Mouse (Mus musculus) ES-E14 (cell line): ENCODE measurements at regions not wholly inside any gene's neighbourhood (a gene's known extent, or its start where the extent isn't known, plus 50 kb on each side); places are given as distances from the start of the nearest gene placed in this dataset.

ENCODE experiments used
- HCFC1 ChIP-seq: IDR thresholded peaks from 2 replicates; pipeline ENCODE4 v1.6.1; 2012; ENCODE audit warnings: low read length, inconsistent platforms, borderline replicate concordance; ENCODE audit not compliant: insufficient read depth
- MAFK ChIP-seq: IDR thresholded peaks from 2 replicates; pipeline ENCODE4 v1.6.1; 2014; ENCODE audit warnings: mild to moderate bottlenecking, low read depth, low read length, inconsistent platforms; ENCODE audit not compliant: insufficient read depth
- ZNF384 ChIP-seq: IDR thresholded peaks from 2 replicates; pipeline ENCODE4 v1.6.1; 2012; ENCODE audit warnings: low read depth, low read length, inconsistent platforms

- TF ChIP-seq ZNF384 (no peak), HCFC1 (no peak), MAFK (no peak)
Observed at GRCm38 (mm10) chr6:31625055-31625454, 61.3 kb upstream of the Podxl start.
